Mouse (Mus musculus) intestine, postnatal 0 days (tissue): ENCODE data around the gene Wbp2nl. TPM values are rescaled to one million over a fixed set of nuclear protein-coding genes. Genes with fewer than 3 reads are reported as not detected.

Experiments
- ATAC-seq: fragments of 200-750 bp; cut with Nextera tagmentation; 2 replicates; pipeline ENCODE4 v1.8.0; 2017; ENCODE audit warnings: mild to moderate bottlenecking, moderate TSS enrichment, moderate library complexity
- H3K27ac ChIP-seq: fragments of 300-500 bp; sonication (generic); 2 replicates; pipeline ENCODE4 v1.5.1; 2014; ENCODE audit warnings: mild to moderate bottlenecking, low read depth, low read length, moderate library complexity
- H3K27me3 ChIP-seq: fragments of 300-500 bp; sonication (generic); replicated peaks from 2 replicates; pipeline ENCODE4 v1.6.1; 2014; ENCODE audit warnings: low read length, mixed read lengths; ENCODE audit not compliant: control insufficient read depth, insufficient read depth
- H3K36me3 ChIP-seq: fragments of 300-500 bp; sonication (generic); 2 replicates; pipeline ENCODE4 v1.6.1; 2014; ENCODE audit warnings: mild to moderate bottlenecking, moderate library complexity; ENCODE audit not compliant: control insufficient read depth, insufficient read depth
- H3K4me1 ChIP-seq: fragments of 300-500 bp; sonication (generic); replicated peaks from 2 replicates; pipeline ENCODE4 v1.6.1; 2014; ENCODE audit warnings: antibody characterized with exemption, low read length, mixed read lengths; ENCODE audit not compliant: control insufficient read depth, insufficient read depth
- H3K4me2 ChIP-seq: fragments of 300-500 bp; sonication (generic); replicated peaks from 2 replicates; pipeline ENCODE4 v1.6.1; 2014; ENCODE audit warnings: low read depth, mild to moderate bottlenecking, moderate library complexity
- H3K4me3 ChIP-seq: fragments of 300-500 bp; sonication (generic); 2 replicates; pipeline ENCODE4 v1.5.1; 2014; ENCODE audit warnings: low read depth, low read length
- H3K9ac ChIP-seq: fragments of 300-500 bp; sonication (generic); 2 replicates; pipeline ENCODE4 v1.6.1; 2014; ENCODE audit warnings: mild to moderate bottlenecking, low read depth, low read length
- H3K9me3 ChIP-seq: fragments of 300-500 bp; sonication (generic); 2 replicates; pipeline ENCODE4 v1.6.1; 2016; ENCODE audit warnings: mixed run types; ENCODE audit not compliant: control insufficient read depth
- CTCF ChIP-seq: sonication (generic); IDR thresholded peaks from 2 replicates; pipeline ENCODE4 v1.5.1; 2016; ENCODE audit warnings: low read depth, mild to moderate bottlenecking, control low read depth, antibody characterized with exemption, moderate library complexity
- WGBS: fragments of 180-500 bp; shearing (Covaris S2); extraction: QIAGEN DNeasy Blood & Tissue Kit; methylation state at CpG from one replicate; pipeline ENCODE4 v1.1.7; 2014; 5-methylcytosine and 5-hydroxymethylcytosine counted together
- polyA plus RNA-seq: library from polyadenylated mRNA; unstranded; fragments of >200 nt; fragmentation: Nextera tagmentation; extraction: Ambion mirVana; gene quantifications from 2 replicates; pipeline ENCODE4 v1.2.1, GENCODE M21; 2015

The Wbp2nl gene
- polyA plus RNA-seq, 1 experiment from 2014 or later, result not detected

DNA sequence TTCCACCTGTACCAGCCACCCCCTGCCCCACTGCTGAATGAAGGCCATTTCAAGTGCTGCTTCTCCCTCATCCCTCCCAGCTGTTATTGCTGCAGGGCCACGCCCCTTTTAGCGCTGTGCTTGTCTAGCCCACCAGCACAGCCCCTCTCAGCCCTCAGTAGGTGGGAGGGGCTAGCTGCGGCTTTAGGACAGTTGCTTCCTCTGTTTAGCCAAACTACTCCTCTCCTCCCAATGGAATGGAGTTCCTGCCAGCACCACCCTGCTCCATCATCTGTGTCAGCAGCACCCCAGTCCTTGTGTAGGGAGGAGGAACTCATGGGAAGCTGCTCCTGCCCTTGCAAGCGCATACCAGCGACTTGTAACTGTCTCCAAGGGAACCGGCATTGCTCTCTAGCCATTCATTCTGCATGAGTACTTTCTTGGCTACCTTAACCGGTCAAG is 5.5 kb upstream of the Wbp2nl start:
- Histone ChIP-seq H3K36me3 (no peaks in the 10 kb centered on the region), H3K9ac (no peak overlapping the region), H3K4me3 (no peak overlapping the region), H3K4me1 (no peaks in the 10 kb centered on the region), H3K27ac (no peak overlapping the region), H3K4me2 (0 out of 2 replicates have a peak overlapping the region, but pooled peaks have one; percentile 13), H3K27me3 (0 out of 2 replicates have a peak, but pooled peaks cover 5% of the 10 kb centered on the region), H3K9me3 (no peaks in the 10 kb centered on the region)
- WGBS, result 15% methylated on average over 7 of the region's 7 CpGs
- ATAC-seq, result no peak
- no peak for TF ChIP-seq CTCF

DNA sequence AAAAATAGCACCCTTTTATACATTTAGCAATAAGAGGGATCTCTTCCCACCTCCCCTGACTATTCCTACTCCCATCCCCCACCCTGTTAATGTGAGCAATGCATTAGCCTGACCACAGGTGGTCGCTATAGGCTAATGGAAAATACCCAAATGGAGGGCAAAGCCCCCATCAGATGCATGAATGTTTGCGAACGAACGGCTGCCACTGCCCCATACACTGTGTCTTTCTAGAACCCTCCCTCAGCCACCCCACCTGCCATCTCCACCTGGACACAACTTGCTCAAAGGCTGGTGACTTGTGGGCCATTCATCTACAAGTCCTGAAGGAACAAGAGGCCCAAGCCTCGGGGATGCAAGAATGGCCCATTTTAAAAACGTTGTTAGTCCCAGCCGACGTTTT is 4.7 kb upstream of the Wbp2nl start:
- Histone ChIP-seq H3K9ac (no peak overlapping the region), H3K27ac (no peak overlapping the region), H3K9me3 (no peaks in the 10 kb centered on the region), H3K27me3 (0 out of 2 replicates have a peak, but pooled peaks cover 9% of the 10 kb centered on the region), H3K4me2 (no peak overlapping the region), H3K4me1 (no peaks in the 10 kb centered on the region), H3K4me3 (no peak overlapping the region), H3K36me3 (no peaks in the 10 kb centered on the region)
- peak; percentile 72 for TF ChIP-seq CTCF
- WGBS, result 48% methylated on average over 8 of the region's 8 CpGs
- ATAC-seq, result no peak

DNA sequence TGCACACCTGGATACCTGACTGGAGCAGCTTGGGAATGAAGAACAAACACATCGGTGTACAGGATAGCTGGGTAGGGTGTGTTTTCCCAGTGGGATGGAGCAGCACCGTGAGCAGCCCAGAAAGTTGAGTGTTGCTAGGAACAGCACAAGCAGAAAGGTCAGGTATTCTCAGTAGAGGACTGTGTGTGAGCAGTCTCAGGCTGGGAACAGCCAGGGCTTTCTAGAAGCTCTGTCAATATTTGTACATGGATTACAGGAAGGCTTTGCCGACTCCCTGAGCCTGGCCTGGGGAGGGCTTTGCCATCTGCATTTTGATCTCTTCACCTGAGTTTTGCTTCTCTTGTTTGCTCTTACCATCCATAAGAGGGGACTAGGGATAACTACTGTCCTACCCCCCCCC is 8.4 kb downstream of the Wbp2nl start:
- H3K9me3 ChIP-seq, result no peaks in the 10 kb centered on the region
- no peak overlapping the region for H3K4me2 ChIP-seq
- no peaks in the 10 kb centered on the region for H3K27me3 ChIP-seq
- WGBS, result 40% methylated on average over 3 of the region's 3 CpGs
- H3K4me1 ChIP-seq, result no peaks in the 10 kb centered on the region
- no peak overlapping the region for H3K27ac ChIP-seq
- 0 out of 2 replicates have a peak, but pooled peaks have one; percentile 41 for ATAC-seq
- TF ChIP-seq CTCF, result no peak
- no peak overlapping the region for H3K4me3 ChIP-seq
- no peak overlapping the region for H3K9ac ChIP-seq
- no peaks in the 10 kb centered on the region for H3K36me3 ChIP-seq

DNA sequence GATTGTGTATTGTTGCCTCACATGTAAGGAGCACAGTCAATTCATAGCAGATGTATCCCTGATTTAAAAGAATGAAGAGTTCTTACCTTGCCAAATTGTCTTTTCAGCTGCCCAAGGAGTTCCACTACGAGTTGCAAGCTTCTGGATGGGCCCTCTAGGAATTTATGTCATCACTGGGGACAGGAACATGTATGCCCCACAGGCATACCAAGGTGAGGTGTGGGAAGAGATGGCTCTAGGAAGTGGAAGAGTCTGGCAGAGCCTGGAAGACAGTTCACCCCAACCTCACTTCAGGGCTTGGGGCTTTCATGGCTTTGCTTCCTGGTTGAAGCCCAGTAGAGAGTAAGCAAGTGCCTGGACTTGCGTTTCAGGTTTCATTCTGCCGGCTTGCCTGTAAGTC is 9.7 kb downstream of the Wbp2nl start:
- H3K36me3 ChIP-seq, result no peaks in the 10 kb centered on the region
- no peaks in the 10 kb centered on the region for H3K9me3 ChIP-seq
- no peak overlapping the region for H3K4me2 ChIP-seq
- no peak overlapping the region for H3K27ac ChIP-seq
- no peaks in the 10 kb centered on the region for H3K27me3 ChIP-seq
- TF ChIP-seq CTCF, result no peak
- no peak overlapping the region for H3K9ac ChIP-seq
- H3K4me1 ChIP-seq, result no peaks in the 10 kb centered on the region
- WGBS, result 53% methylated on average over 3 of the region's 3 CpGs
- no peak for ATAC-seq
- H3K4me3 ChIP-seq, result no peak overlapping the region

DNA sequence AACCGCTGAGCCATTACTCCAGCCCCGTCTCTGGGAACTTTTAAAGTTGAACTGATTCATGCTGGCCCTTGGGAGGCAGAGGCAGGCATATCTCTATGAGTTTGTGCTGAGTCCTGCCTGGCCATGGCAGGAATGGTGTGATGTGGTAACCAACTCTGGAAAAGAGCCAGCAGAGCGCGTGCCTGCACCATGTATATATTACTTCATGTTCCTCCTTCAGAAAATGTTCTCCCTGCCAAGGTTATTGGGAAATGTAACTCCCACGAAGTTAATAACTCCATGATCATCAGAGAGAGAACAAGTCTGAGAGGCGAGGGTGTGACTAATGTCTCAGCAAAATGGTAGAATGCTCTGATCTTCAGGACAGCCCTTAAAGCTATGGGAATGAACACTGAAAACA is 19.1 kb downstream of the Wbp2nl start:
- Histone ChIP-seq H3K27me3 (no peaks in the 10 kb centered on the region), H3K4me2 (no peak overlapping the region), H3K36me3 (no peaks in the 10 kb centered on the region), H3K4me1 (no peaks in the 10 kb centered on the region), H3K9ac (no peak overlapping the region), H3K27ac (no peak overlapping the region), H3K9me3 (no peaks in the 10 kb centered on the region), H3K4me3 (no peak overlapping the region)
- peak; percentile 21; the same call in 1 of the 2 replicates for TF ChIP-seq CTCF
- peak; percentile 22; the same call in 1 of the 2 replicates for ATAC-seq
- 74% methylated on average over 6 of the region's 6 CpGs for WGBS

DNA sequence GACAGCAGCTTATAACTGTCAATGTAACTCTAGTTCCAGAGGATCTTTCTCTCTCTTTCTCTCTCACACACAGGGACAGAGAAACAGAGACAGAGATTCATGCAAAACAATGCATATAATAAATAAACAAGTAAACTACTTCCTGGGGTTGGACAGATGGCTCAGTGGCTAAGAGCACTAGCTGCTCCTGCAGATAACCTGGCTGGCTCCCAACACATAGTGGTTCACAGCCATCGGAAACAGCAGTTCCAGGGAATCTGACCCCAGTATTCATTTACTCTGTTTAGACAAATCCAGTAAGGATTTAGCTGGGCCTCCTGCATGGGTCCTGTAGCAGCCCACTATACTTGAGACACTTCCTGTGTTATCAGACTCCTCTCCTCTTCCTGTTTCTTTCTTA is 20.9 kb downstream of the Wbp2nl start:
- WGBS, result 61% methylated on average over 1 of the region's 1 CpGs
- Histone ChIP-seq H3K27ac (no peak overlapping the region), H3K9me3 (no peaks in the 10 kb centered on the region), H3K27me3 (no peaks in the 10 kb centered on the region), H3K36me3 (no peaks in the 10 kb centered on the region), H3K4me3 (no peak overlapping the region), H3K4me2 (no peak overlapping the region), H3K4me1 (no peaks in the 10 kb centered on the region), H3K9ac (no peak overlapping the region)
- TF ChIP-seq CTCF, result no peak
- ATAC-seq, result no peak

DNA sequence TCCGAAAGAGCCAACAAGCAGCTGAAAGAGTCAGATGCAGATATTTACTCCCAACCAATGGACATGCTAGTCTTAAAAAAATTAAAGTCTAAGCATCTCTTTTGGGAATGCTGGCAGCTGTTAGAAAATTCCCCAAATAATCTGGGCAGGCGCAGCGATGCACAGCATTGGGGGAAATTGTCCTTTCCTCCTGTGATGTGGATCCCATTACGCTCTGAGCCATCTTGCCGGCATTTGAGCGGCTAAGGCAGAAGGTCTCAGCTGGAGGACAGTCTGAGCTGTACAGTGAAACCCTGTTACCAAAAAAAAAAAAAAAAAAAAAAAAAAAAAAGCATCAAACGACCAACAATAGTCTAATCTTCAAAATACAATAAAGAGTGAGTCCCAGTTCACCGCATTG is 23.4 kb downstream of the Wbp2nl start:
- TF ChIP-seq CTCF, result no peak
- H3K4me2 ChIP-seq, result no peak overlapping the region
- no peaks in the 10 kb centered on the region for H3K4me1 ChIP-seq
- no peak overlapping the region for H3K4me3 ChIP-seq
- H3K36me3 ChIP-seq, result no peaks in the 10 kb centered on the region
- no peaks in the 10 kb centered on the region for H3K27me3 ChIP-seq
- no peak overlapping the region for H3K27ac ChIP-seq
- WGBS, result 74% methylated on average over 8 of the region's 8 CpGs
- no peaks in the 10 kb centered on the region for H3K9me3 ChIP-seq
- ATAC-seq, result no peak
- H3K9ac ChIP-seq, result no peak overlapping the region
